Mouse (Mus musculus) cortical plate, adult 2 months (tissue): ENCODE measurements around the gene Efna1.

Experiments used
- CTCF ChIP-seq: fragments of 200-500 bp; IDR thresholded peaks from 2 replicates; pipeline ENCODE4 v1.5.1; 2011; ENCODE audit warnings: mild to moderate bottlenecking, control low read depth, low read length; ENCODE audit not compliant: insufficient read depth; ENCODE audit errors: extremely low read depth
- POLR2A ChIP-seq: fragments of 200-500 bp; IDR thresholded peaks from 2 replicates; pipeline ENCODE4 v1.6.1; 2011; ENCODE audit warnings: mild to moderate bottlenecking, low read length, control low read depth; ENCODE audit not compliant: insufficient read depth; ENCODE audit errors: extremely low read depth

GRCm38 (mm10) chr3:89282291-89282643 is 1.3 kb upstream of the Efna1 start:
- no peak for TF ChIP-seq CTCF
- no peak for TF ChIP-seq POLR2A
